Mouse (Mus musculus): ENCODE data around the gene Tmem182.

DNA sequence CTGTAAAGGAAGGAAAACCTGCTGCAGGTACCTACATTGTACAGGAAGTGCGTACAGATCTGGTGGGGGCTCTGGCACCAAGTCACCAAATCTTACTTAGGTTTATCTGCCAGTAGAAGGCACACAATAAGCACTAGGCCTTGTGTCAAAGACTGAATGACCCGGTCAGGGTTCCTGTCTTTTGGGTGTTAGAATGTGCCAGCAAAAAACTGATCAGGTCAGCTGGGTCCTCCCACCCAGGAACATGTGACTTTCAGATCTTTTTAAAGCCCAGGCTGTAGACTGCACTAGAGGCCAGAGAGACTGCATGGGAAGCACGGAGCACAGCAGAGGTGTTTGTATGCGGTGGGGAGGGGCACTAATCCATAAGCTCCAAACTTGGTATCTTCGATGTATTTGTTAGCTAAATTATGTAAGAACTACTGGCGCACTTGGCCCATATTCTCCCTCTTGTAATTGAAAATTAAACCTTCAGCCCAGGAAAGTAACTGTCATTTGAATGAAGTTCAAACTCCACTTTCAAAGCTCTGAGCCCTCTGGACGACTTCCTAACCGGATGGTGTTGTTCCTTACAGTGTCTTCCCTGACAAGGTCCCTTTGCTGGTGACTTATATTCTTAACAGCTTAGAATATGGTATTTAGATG is 83.1 kb downstream of the Tmem182 start:
- TF ChIP-seq CTCF (IDR thresholded peaks at IDR 0.05) (no peak), EP300 (IDR thresholded peaks at IDR 0.05) (no peak)
